Mouse (Mus musculus): ENCODE results near the gene Anxa1.

GRCm38 (mm10) chr19:20358679-20359078, 32.1 kb downstream of the Anxa1 start:
- TF ChIP-seq CTCF (IDR thresholded peaks at IDR 0.05 in 2 of 3, conservative IDR thresholded peaks at IDR 0.05 in 1 of 3; ENCODE audit: control insufficient read depth in 1 of 3, insufficient read depth in 1 of 3, low read depth in 2 of 3, low read length in 3 of 3, poor library complexity in 1 of 3, severe bottlenecking in 1 of 3) (no peak), EP300 (IDR thresholded peaks at IDR 0.05; ENCODE audit: low read depth in 1 of 2, low read length in 2 of 2) (no peak), NELFE (IDR thresholded peaks at IDR 0.05; ENCODE audit: low read depth, low read length) (no peak)
